Mouse (Mus musculus): ENCODE measurements around the gene Has3. TPM values are rescaled to one million over a fixed set of nuclear protein-coding genes. Genes with fewer than 3 reads are reported as not detected.
"Not testable (repeated sequence)": the region's sequence is repeated elsewhere in the genome, so short reads cannot be mapped to it uniquely, and the experiment has no call there.

Has3 gene
- polyA plus RNA-seq, 1 experiment = not detected

DNA sequence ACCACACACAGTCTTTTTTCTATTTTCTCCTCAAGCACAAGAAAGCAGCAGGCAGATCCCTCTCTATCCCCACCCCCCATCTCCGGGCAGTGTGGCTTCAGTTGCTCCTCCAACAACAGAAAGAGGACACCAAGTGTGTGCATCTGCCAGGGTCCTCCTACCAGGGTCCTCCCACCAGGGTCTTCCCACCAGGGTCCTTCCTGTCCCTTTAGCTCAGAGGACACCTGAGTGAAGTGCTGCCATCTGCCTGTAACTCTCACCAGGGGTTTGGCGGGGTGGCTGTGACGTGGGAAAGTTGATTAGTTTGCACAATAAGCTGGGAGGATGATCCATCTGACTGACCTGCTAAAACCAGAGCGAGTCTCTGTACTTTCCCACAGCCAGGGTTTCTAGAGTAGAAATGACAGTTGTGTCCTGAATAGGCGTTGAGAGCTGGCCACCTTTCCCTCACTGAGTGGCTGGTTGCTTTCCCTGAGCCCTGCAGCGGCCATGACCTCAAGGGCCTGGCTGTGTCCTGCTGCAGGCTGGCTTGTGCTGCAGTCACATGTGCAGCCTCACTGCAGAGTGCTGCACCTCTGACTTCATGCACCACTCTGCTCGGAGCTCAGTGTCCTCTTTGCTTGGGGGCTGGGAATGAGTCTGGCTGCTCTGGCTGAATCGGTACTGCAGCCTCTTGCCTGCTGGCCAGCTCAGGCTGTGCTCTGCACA lies 15.4 kb upstream of the Has3 start:
- Histone ChIP-seq H3K27ac (ENCODE audit: insufficient read depth, low read depth, low read length) (no peak overlapping the region), H3K4me1 (ENCODE audit: control insufficient read depth, insufficient read depth, low read length) (peaks cover 9% of the 10 kb centered on the region), H3K4me3 (ENCODE audit: insufficient read depth, low read length) (no peak overlapping the region)
- TF ChIP-seq CTCF (IDR thresholded peaks at IDR 0.05; ENCODE audit: low read depth, low read length) = no peak
- no peak for TF ChIP-seq POLR2A (IDR thresholded peaks at IDR 0.05; ENCODE audit: borderline replicate concordance, low read depth, low read length)

DNA sequence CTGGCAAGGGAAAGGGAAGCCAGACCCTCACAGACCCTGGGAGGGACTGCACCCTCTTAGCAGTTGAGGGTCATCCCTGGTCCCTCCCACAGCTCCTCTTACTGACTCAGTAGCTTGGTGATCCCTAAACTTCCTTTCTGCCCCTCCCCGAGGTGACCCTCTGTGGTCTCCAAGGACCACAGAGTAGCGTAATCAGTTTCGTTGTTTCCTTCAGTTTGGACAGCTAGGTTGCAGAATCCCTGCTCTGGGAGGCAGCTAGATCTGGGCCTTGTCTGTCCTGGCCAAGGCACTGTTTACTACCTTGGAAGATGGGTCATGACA lies 14.8 kb upstream of the Has3 start:
- TF ChIP-seq CTCF (IDR thresholded peaks at IDR 0.05; ENCODE audit: low read depth, low read length) (no peak), POLR2A (IDR thresholded peaks at IDR 0.05; ENCODE audit: borderline replicate concordance, low read depth, low read length) (no peak)

DNA sequence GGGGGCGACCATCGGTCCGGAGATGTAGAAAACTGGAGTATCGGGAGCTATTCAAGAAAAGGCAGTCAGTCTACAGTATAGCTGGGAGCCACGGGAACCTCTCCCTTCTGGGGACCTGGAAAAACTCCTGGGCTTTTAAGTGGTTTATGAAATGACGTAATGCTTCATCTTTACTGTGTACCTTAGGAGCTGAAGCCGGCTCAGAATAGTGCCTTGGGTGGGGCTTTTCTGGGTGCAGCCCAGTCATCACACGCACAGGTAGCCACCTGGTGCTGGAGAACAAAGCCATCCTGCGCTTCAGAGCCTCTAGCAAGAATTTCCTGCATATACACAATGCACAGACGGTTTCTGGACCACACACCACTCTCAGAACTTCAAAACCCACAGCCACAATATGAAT lies 7.2 kb upstream of the Has3 start:
- TF ChIP-seq CTCF (IDR thresholded peaks at IDR 0.05; ENCODE audit: low read depth, low read length) (no peak), POLR2A (IDR thresholded peaks at IDR 0.05; ENCODE audit: borderline replicate concordance, low read depth, low read length) (no peak)
- Histone ChIP-seq H3K4me3 (ENCODE audit: insufficient read depth, low read length) (no peak overlapping the region), H3K4me1 (ENCODE audit: control insufficient read depth, insufficient read depth, low read length) (no peaks in the 10 kb centered on the region), H3K27ac (ENCODE audit: insufficient read depth, low read depth, low read length) (no peak overlapping the region)

More for the DNA sequence above, 14.8 kb upstream of the Has3 start:
- peaks cover 4% of the 10 kb centered on the region for H3K4me1 ChIP-seq (ENCODE audit: control insufficient read depth, insufficient read depth, low read length)
- H3K27ac ChIP-seq (ENCODE audit: insufficient read depth, low read depth, low read length) = no peak overlapping the region
- H3K4me3 ChIP-seq (ENCODE audit: insufficient read depth, low read length) = no peak overlapping the region

DNA sequence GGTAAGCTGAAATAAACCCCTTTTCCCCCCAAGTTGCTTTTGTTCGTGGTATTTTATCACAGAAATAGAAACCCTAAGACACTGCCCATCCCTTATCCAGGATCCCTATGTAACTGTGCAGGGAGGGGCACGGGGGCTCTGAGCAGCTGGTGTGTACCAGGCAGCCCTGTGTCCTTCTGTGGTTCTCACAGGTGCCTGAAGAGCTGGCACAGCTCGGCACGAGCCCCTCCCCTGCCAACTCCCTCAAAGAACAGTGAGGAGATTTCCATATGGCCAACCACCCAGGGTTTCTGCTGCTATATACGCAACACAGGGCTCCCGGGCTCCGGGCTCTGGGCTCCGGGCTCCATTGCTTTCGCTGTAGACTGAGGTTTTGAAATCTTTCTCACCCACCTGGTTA lies 4.7 kb upstream of the Has3 start:
- no peak overlapping the region for H3K4me3 ChIP-seq (ENCODE audit: insufficient read depth, low read length)
- TF ChIP-seq CTCF (IDR thresholded peaks at IDR 0.05; ENCODE audit: low read depth, low read length) (no peak), POLR2A (IDR thresholded peaks at IDR 0.05; ENCODE audit: borderline replicate concordance, low read depth, low read length) (no peak)
- H3K4me1 ChIP-seq (ENCODE audit: control insufficient read depth, insufficient read depth, low read length) = no peaks in the 10 kb centered on the region
- H3K27ac ChIP-seq (ENCODE audit: insufficient read depth, low read depth, low read length) = no peak overlapping the region

DNA sequence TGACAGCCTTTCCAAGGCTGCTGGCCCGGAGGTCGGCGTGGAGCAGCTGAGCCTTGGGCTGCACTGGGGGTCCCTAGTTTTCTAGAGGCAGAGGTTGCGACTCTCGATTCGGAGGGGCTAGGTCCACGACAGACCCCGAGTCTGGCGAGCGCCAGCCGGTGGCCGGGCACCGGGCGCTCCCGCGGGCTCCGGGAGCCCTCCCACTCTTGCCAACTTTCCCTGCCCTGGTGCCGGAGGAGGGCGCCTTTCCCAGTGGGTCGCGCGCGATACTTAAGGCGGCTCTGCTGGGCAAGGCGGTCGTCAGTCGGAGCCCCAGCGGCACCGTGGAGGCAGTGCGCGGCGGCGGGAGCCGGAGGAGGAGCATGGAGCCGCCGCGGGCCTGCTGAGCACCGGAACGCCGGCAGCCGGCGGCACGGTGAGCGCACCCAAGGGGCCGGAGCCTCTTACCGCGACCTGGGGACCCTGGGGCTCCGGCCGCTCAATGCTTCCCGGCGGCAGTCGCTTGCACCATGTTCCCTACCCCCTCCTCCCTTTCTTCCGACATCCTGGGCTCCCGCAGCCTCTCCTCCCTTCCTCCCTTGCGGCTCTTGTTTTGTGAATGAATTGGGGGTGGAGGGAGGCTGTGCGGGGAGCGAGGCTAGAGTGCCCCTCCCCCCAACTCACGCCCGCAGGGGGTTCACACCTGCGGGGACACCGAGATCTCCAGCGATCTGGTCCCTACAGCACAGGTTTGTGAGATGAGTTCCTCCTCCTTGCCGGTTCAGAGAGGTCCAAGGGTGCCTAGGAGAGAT lies 690 bp downstream of the Has3 start:
- TF ChIP-seq POLR2A (IDR thresholded peaks at IDR 0.05; ENCODE audit: borderline replicate concordance, low read depth, low read length) = no peak
- TF ChIP-seq CTCF (IDR thresholded peaks at IDR 0.05; ENCODE audit: low read depth, low read length) = no peak
- H3K4me3 ChIP-seq (ENCODE audit: insufficient read depth, low read length) = peak overlapping the region; percentile 48
- no peaks in the 10 kb centered on the region for H3K4me1 ChIP-seq (ENCODE audit: control insufficient read depth, insufficient read depth, low read length)
- H3K27ac ChIP-seq (ENCODE audit: insufficient read depth, low read depth, low read length) = no peak overlapping the region

DNA sequence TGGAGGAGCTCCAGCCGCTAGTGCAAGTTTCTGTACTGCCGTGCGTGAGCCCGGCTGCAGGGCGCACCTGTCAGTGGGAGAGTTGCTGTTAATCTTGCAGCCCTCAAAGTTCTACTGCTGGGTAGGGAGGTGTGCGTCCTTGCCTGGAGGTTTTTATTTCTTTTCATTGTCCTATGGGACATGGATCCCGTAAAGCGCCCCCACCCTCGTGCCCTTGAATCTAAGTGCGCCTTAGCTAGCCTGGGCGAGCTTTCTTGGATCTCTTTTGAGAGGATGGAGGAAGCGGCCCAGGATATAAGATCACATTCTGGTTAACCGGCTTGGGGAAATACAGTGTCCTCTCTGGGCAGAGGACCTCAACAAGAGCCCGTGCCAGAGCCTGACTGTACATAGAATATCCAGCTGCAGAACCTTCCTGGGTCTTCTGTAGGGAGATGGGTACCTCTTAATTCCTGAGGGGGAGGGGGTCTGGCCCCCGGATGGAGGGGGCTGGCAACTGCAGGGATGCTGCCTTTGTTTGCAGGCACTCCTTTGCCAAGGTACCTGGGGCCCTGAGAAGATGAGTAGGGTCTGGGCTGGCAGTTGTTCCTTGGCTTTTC lies 1.4 kb downstream of the Has3 start:
- Histone ChIP-seq H3K4me1 (ENCODE audit: control insufficient read depth, insufficient read depth, low read length) (no peaks in the 10 kb centered on the region), H3K4me3 (ENCODE audit: insufficient read depth, low read length) (peak overlapping the region; percentile 48), H3K27ac (ENCODE audit: insufficient read depth, low read depth, low read length) (no peak overlapping the region)
- no peak for TF ChIP-seq POLR2A (IDR thresholded peaks at IDR 0.05; ENCODE audit: borderline replicate concordance, low read depth, low read length)

DNA sequence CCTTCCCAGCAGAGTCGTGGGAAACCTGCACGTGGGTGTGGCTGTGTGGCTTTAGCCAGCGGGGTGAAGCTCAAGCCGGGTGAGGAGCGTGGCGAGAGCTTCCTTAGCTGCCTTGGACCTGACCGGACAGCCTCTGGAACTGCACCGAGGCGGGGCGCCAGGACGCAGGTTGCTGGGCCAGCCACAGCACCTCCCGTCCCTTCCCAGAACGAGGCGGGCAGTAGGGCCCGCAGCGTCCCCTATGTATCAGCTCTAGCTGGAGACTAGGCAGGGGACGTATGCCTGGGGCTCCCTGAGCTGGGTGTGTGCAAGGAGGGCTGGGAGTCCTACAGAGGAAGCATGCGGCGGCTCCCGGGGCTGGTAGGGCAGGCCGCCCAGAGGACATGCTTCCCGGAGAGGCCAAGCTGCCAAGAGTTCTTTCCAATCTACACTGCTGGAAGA lies 1.9 kb downstream of the Has3 start:
- TF ChIP-seq CTCF (IDR thresholded peaks at IDR 0.05; ENCODE audit: low read depth, low read length) (no peak), POLR2A (IDR thresholded peaks at IDR 0.05; ENCODE audit: borderline replicate concordance, low read depth, low read length) (no peak)
- no peak overlapping the region for H3K4me3 ChIP-seq (ENCODE audit: insufficient read depth, low read length)

DNA sequence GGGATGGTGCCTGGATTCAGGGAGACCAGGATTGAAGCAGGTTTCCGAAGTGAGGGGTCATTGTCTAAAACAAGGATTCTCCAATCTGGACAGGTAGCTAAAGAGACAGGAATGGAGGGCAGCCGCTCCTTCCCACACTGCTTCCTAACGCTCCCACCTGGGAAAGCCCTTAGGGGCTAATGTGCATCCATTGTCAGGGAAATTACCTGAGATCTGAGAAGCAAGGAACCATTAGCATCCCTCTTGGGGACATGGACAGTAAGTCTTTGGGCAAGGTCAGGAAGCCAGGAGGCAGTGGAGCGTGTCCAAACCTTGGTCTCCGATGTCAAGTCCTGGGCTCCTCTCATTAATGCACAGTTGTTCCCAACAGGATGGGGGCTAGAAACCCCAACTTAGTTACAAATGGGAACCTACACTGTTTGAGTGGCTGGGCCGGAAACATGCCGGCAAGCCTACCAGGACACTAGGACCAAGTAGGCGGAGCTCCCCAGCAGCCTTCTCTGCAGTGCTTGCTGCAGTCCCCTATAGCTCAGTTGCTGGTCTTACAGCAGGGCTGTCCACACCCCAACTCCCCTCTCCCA lies 2.5 kb downstream of the Has3 start:
- Histone ChIP-seq H3K4me3 (ENCODE audit: insufficient read depth, low read length) (no peak overlapping the region), H3K4me1 (ENCODE audit: control insufficient read depth, insufficient read depth, low read length) (no peaks in the 10 kb centered on the region), H3K27ac (ENCODE audit: insufficient read depth, low read depth, low read length) (no peak overlapping the region)
- no peak for TF ChIP-seq CTCF (IDR thresholded peaks at IDR 0.05; ENCODE audit: low read depth, low read length)
- TF ChIP-seq POLR2A (IDR thresholded peaks at IDR 0.05; ENCODE audit: borderline replicate concordance, low read depth, low read length) = no peak

More for the DNA sequence above, 1.9 kb downstream of the Has3 start:
- Histone ChIP-seq H3K27ac (ENCODE audit: insufficient read depth, low read depth, low read length) (no peak overlapping the region), H3K4me1 (ENCODE audit: control insufficient read depth, insufficient read depth, low read length) (no peaks in the 10 kb centered on the region)

DNA sequence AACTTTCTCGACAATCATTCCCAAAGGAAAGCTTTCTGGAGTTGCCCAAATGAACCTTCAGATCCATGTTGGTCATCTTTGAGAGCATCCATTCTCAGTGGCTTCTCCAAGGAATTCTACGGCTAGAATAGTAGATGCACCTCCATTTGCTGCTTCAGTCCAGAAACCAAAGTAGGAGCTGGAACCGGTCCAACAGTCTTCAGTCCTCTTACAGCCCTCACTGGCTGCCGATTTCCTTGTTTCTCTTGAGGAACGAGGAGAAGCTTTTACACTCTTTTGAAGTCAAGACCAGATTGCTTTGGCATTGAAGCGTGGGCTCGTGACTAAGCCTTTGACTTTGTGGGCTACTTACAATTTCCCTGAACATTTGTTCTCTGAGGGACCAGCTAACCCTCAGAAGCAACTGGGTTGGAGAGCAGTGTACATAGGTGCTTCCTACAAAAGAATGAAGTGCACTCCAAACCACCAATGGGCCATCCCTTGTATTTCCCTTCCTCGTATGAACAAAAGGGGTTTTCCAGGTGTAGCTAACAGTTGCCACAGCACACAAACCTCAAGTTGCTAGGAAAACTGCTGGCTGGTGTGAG lies 10.2 kb downstream of the Has3 start:
- Histone ChIP-seq H3K4me1 (ENCODE audit: control insufficient read depth, insufficient read depth, low read length) (no peaks in the 10 kb centered on the region), H3K27ac (ENCODE audit: insufficient read depth, low read depth, low read length) (no peak overlapping the region), H3K4me3 (ENCODE audit: insufficient read depth, low read length) (no peak overlapping the region)
- TF ChIP-seq POLR2A (IDR thresholded peaks at IDR 0.05; ENCODE audit: borderline replicate concordance, low read depth, low read length) = no peak
- no peak for TF ChIP-seq CTCF (IDR thresholded peaks at IDR 0.05; ENCODE audit: low read depth, low read length)

DNA sequence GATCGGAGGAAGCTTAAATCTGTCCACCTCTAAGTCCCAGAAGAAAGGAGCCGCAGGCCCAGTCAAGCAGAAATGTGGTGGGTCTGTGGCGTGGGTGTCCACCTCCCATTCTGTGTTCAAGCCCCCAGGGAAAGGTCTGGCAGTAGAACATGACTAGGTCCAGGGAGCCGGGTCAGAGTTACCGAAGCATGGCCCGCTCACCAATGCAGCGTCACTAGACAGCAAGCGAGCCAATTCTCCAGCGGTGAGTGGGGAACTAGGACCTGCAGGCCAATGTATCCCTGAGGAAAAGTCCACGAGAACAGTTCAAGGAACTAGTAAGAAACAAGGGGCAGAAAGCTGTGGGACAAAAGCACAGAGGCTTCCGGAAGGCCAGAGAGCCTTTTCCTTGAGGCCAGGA lies 14.1 kb downstream of the Has3 start:
- H3K27ac ChIP-seq (ENCODE audit: insufficient read depth, low read depth, low read length); H3K4me1 ChIP-seq (ENCODE audit: control insufficient read depth, insufficient read depth, low read length); H3K4me3 ChIP-seq (ENCODE audit: insufficient read depth, low read length): not testable (repeated sequence)

DNA sequence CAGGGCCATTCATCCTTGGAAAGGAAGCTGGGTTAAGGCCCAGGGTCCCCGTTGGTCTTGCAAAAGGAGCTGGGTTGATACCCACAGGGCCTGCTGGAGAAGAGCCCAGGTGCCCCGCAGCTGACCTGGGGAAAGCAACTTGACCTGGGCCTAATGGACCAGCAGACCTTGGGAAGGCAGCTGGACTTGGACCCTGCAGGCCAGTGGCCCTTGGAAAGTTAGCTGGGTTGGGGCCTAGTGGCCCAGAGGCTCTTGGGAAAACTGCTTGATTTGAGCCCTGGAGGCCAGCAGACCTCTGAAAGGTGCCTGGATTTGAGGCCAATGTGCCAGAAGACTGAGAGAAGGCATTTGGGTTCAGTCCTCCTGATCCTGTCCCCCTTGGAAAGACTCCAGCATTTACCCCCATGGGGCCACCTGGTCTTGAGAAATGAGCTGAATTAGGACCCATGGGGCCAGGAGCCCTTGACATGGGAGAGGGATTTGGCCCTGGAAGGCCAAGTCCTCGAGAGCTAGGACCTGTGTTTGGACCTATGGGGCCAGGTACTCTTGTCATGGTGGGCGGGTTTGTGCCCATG lies 14.9 kb downstream of the Has3 start:
- not testable (repeated sequence) for H3K4me3 ChIP-seq (ENCODE audit: insufficient read depth, low read length); H3K27ac ChIP-seq (ENCODE audit: insufficient read depth, low read depth, low read length); H3K4me1 ChIP-seq (ENCODE audit: control insufficient read depth, insufficient read depth, low read length)
